Mouse (Mus musculus) MEL (cell line): Measurements from ENCODE around the gene App.

Source experiments
- CTCF ChIP-seq, 3 experiments: IDR thresholded peaks in 2 of 3; conservative IDR thresholded peaks in 1 of 3; 2 replicates each; pipeline ENCODE4 v1.5.1; 2011 to 2012; ENCODE audit warnings: low read length in 3 of 3, low read depth in 2 of 3, mild to moderate bottlenecking in 2 of 3, improper control_type of control experiment in 1 of 3, inconsistent platforms in 1 of 3, mixed read lengths in 1 of 3, moderate library complexity in 1 of 3; ENCODE audit not compliant: control insufficient read depth in 1 of 3, insufficient read depth in 1 of 3, poor library complexity in 1 of 3, severe bottlenecking in 1 of 3
- USF1 ChIP-seq: IDR thresholded peaks from 2 replicates; pipeline ENCODE4 v1.6.1; 2014; ENCODE audit warnings: low read depth, mild to moderate bottlenecking, inconsistent platforms, low read length, improper control_type of control experiment, moderate library complexity

DNA sequence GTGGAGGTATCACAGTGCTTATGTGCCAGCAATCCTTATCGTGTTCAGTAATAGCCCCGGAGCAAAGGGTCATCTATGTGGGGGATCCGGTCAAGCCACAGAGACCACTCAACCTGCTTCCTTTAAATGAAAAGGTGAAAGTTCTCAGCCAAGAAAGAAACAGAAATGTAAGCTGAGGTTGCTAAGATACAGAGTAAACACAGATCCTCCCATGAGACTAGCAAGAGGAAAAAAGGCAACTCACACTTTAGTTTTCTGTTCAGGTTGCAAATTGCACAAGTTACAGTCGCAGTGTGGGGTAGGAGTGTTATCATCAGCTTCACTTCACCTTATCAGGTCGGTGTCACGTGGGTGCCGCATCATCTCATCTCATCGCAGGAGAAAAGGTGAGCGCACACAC lies 41.6 kb upstream of the App start:
- no peak for TF ChIP-seq CTCF (IDR thresholded peaks at IDR 0.05 in 2 of 3, conservative IDR thresholded peaks at IDR 0.05 in 1 of 3; ENCODE audit: control insufficient read depth in 1 of 3, insufficient read depth in 1 of 3, low read depth in 2 of 3, low read length in 3 of 3, poor library complexity in 1 of 3, severe bottlenecking in 1 of 3)
- no peak for TF ChIP-seq USF1
